Mouse (Mus musculus) embryo, embryonic 11.5 days (tissue): ENCODE data around the gene Lrrc63.

Source experiments
- DNase-seq: peaks from one replicate; pipeline ENCODE4 v3.0.0-alpha.2; 2012; ENCODE audit warnings: low read depth, low spot score

Gene Lrrc63

GRCm38 (mm10) chr14:75138503-75138902 is 7.8 kb upstream of the Lrrc63 start:
- peak; percentile 5 for DNase-seq

- DNase-seq: no peak
Measured at GRCm38 (mm10) chr14:75136119-75136966, 5.7 kb upstream of the Lrrc63 start.

GRCm38 (mm10) chr14:75131324-75131935 is 749 bp upstream of the Lrrc63 start:
- no peak for DNase-seq

GRCm38 (mm10) chr14:75121658-75122057 is 9.0 kb downstream of the Lrrc63 start:
- DNase-seq: no peak

- DNase-seq: no peak
Measured at GRCm38 (mm10) chr14:75102956-75103355, 27.7 kb downstream of the Lrrc63 start.

GRCm38 (mm10) chr14:75077946-75078345 is 52.7 kb downstream of the Lrrc63 start:
- no peak for DNase-seq

- no peak for DNase-seq
Measured at GRCm38 (mm10) chr14:75075299-75076180, 55.1 kb downstream of the Lrrc63 start.

GRCm38 (mm10) chr14:75071091-75071490 is 59.6 kb downstream of the Lrrc63 start:
- DNase-seq: no peak

- DNase-seq: no peak
Measured at GRCm38 (mm10) chr14:75069356-75069979, 61.2 kb downstream of the Lrrc63 start.

GRCm38 (mm10) chr14:75068430-75069112 is 62.1 kb downstream of the Lrrc63 start:
- DNase-seq: no peak

GRCm38 (mm10) chr14:75065211-75065610 is 65.5 kb downstream of the Lrrc63 start:
- DNase-seq: no peak

GRCm38 (mm10) chr14:75064520-75064919 is 66.2 kb downstream of the Lrrc63 start:
- no peak for DNase-seq

GRCm38 (mm10) chr14:75063936-75064335 is 66.7 kb downstream of the Lrrc63 start:
- DNase-seq: no peak

- peak; percentile 35 for DNase-seq
Measured at GRCm38 (mm10) chr14:75060562-75060961, 70.1 kb downstream of the Lrrc63 start.

- no peak for DNase-seq
Measured at GRCm38 (mm10) chr14:75056861-75057431, 73.7 kb downstream of the Lrrc63 start.

GRCm38 (mm10) chr14:75054455-75055343 is 76.0 kb downstream of the Lrrc63 start:
- DNase-seq: no peak

GRCm38 (mm10) chr14:75052451-75052850 is 78.2 kb downstream of the Lrrc63 start:
- no peak for DNase-seq

GRCm38 (mm10) chr14:75045184-75045583 is 85.5 kb downstream of the Lrrc63 start:
- no peak for DNase-seq

- DNase-seq: peak; percentile 30
Measured at GRCm38 (mm10) chr14:75035431-75035830, 95.2 kb downstream of the Lrrc63 start.
